Mouse (Mus musculus): ENCODE results near the gene Mlycd.

DNA sequence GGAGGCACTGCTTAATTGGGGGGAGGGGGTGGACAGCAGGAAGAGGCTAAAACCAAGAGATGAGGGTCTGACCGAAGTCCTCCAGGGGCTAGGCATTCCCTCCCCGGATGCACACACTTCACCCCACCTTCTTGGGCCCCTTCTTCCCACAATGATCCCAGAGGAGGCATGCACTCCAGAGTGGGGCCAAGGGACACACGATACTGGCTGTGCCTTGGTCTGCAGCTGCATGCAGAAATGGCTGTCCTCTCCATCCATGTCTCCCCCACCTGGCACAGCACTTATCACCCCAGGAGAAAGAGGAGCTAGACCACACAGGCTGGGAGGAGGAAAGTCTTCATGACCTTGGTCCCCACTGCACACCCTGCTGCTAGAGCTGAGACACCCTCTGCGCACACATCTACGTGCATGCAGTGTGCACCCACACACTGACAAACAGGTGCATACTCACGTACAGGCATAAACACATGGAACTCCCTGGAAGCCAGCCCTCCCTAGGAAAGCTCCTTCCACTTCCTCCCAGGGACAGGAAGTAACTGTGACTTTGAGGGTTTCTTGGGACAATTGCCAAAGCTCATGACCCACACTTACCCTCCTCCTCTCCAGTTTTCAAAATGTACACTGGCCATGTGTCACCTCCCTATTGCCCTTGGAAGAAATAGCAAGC is 31.5 kb downstream of the Mlycd start:
- TF ChIP-seq USF1 (IDR thresholded peaks at IDR 0.05; ENCODE audit: low read depth), result no peak
- TF ChIP-seq MYOD1 (IDR thresholded peaks at IDR 0.05; ENCODE audit: control insufficient read depth in 1 of 3, insufficient read length in 2 of 3, low read depth in 2 of 3), result peak in 1 of 3 experiments; percentile 47
- no peak for TF ChIP-seq POLR2A (IDR thresholded peaks at IDR 0.05; ENCODE audit: insufficient read length, low read depth)

Data from myocyte (in vitro differentiated cells).